Mouse (Mus musculus) R1 (cell line): ENCODE data around the gene Abca4.
"Not testable (repeated sequence)": the region's sequence is repeated elsewhere in the genome, so short reads cannot be mapped to it uniquely, and the experiment has no call there.

ENCODE experiments used
- DNase-seq: peaks from one replicate; pipeline ENCODE4 v3.0.0-alpha.2; 2018; ENCODE audit warnings: low read depth, low spot score

Gene Abca4

GRCm38 (mm10) chr3:122058439-122059198 is 14.4 kb downstream of the Abca4 start:
- no peak for DNase-seq

GRCm38 (mm10) chr3:122062586-122062985 is 18.3 kb downstream of the Abca4 start:
- DNase-seq: no peak

GRCm38 (mm10) chr3:122064556-122065410 is 20.5 kb downstream of the Abca4 start:
- no peak for DNase-seq

GRCm38 (mm10) chr3:122071769-122072168 is 27.5 kb downstream of the Abca4 start:
- DNase-seq: no peak

DNA sequence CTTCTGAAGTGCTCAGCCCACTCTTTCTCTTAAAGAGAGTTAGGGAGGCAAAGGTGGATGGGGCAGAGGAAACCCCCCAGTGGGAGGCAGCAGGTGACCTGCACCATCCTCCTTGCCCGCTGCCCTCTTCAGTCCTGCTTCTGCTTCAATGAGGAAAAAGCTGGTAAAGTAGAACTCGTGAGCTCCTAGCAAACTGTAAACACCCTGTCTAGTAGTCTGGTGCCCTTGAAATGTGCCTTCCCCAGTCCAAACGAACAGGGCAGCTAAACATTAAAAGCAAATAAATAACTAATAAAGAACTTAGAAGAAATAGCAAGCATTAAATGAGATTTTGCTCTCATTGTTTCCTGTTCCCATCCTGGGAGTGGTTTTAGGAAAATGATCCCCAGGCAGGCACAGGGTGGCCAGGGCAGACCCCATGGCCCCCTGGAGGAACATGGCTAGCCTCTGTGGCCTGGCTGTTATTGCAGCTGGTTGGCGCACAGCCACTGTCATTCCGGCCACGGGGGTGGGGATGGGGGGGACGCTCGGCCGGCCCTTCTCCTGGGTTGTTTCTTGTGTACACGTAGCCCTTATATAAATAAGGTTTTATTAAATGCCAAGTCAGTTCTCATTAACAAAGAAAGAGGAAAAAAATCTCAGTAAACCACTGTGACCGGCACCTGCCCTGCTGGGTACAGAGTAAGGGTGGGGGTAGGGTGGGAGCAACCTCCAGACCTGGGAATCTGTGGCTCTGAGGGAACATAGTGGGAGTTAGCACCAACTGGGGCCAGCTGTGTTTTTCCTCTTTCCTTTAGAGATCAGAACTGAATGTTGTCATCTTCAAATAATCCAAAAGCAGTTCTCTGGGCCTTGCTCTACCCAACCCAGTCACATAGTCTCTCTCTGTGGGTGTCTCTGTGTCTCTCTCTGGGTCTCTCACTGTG is 28.7 kb downstream of the Abca4 start:
- no peak for DNase-seq

DNA sequence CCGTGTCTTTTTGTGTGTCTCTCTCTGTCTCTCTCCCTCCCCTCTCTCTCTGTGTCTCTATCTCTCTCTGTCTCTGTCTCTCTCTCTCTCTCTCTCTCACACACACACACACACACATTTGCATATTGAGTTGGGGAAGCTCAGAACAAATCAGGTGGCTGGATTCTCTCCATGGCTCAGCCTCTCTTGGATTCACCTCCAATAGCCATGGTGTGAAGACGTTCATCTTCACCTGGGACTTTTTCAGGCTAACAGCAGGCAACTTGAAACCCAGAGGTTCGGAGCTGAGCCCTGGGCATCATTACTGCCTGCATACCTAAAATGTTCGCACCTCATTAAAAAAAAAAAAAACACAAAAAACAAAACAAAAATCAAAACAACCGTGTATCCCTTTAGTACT is 29.4 kb downstream of the Abca4 start:
- DNase-seq: no peak

DNA sequence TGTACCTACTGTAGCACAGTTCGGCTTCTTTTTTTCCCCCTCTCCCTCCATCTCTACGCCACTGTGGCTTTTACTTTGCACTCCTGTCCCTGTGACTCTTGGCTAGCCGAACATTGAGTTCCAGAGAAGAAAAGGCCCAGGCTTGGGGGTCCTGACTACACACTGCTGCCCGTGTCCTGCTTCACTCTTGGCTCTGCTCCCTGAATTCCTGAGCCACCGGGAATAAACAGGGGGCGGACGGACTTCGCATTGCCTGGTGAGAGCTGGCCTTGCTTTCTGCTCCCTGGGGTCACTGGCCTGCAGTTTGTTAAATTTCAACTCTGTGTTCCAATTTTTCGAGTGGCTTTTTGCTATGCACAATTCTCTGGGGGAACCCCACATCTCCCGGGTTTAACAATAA is 30.1 kb downstream of the Abca4 start:
- no peak for DNase-seq

- DNase-seq: peak; percentile 63
Measured at GRCm38 (mm10) chr3:122078141-122078540, 33.9 kb downstream of the Abca4 start.

- DNase-seq: no peak
Measured at GRCm38 (mm10) chr3:122079172-122079571, 34.9 kb downstream of the Abca4 start.

DNA sequence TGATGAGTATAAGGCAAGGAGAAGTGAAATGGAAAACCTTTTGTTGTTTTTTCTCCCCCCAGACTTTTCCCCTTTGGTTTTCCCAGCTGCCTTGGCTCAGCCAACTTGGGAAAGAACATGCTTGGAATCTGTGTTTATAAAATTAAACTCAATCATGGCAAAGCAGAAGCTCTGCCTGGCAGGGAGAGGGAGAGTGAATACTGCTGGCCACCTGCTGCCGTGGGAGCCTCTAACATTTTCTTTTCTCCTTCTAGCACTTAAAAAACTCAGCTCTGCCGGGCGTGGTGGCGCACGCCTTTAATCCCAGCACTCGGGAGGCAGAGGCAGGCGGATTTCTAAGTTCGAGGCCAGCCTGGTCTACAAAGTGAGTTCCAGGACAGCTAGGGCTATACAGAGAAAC is 37.4 kb downstream of the Abca4 start:
- not testable (repeated sequence) for DNase-seq

GRCm38 (mm10) chr3:122082338-122082737 is 38.1 kb downstream of the Abca4 start:
- DNase-seq: no peak

DNA sequence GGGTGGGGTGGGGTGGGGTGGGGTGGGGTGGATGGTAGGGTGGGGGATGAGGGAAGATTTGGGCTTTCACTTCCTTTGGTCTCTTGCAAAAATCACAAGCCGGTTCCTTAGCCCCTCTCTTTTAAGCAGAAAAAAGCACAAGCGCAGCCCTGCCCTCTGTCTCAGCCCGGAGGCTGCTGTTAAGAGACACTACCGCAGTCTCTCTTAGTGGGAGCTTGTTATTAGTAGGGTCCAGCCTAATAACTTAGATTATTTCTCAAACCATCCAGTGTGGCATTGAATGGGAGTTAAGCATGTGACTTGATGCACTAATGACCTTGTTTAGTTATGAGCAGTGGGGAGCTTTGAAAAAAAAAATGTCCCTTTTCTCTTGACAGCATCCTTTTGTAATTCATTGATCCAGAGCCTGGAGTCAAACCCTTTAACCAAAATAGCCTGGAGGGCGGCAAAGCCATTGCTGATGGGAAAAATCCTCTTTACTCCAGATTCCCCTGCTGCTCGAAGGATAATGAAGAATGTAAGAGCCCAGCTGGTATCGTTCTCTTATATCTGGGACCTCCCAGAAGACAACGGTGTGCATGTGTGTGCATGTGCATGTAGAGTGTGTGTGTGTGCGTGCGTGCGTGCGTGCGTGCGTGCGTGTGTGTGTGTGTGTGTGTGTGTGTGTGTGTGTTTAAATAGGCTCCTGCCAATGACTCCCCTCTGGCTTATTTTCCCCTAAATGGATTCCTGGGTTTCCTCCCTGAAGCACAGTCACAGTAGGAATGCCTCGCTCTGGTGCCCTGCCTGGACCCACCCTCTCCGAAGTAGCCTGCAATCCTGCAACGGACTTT is 41.1 kb downstream of the Abca4 start:
- peak; percentile 68 for DNase-seq

DNA sequence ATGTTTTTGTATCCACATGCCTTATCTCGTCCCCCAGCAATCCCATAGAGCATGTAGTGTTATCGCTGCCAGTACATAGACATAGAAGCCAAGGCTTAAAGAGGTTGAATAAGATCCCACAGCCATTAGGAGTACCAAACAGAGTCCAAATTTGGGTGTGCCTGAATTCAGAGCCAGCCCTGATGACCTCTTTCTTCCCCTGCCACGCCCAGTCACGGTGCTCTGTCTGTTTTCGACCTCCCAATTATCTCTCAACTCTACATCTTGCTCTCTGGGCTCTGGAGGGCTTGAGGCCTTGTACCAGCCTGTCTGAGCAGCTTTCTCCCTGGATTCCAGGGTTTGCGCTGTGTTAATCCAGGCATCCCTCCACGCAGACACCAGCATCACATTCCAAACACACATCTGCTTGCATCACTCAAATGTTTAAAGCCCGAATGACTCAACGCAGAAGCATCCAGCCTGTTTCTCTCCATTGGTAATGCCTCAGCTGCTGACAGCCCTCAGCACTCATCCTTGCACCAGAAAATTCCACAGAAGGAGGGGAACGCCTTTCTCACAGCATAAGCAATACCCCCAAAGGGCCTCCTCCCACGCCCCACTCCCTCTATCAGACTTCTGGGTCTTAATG is 43.9 kb downstream of the Abca4 start:
- DNase-seq: peak; percentile 52

- no peak for DNase-seq
Measured at GRCm38 (mm10) chr3:122090338-122090737, 46.1 kb downstream of the Abca4 start.

- DNase-seq: no peak
Measured at GRCm38 (mm10) chr3:122099713-122100112, 55.5 kb downstream of the Abca4 start.

- no peak for DNase-seq
Measured at GRCm38 (mm10) chr3:122102091-122102490, 57.8 kb downstream of the Abca4 start.

DNA sequence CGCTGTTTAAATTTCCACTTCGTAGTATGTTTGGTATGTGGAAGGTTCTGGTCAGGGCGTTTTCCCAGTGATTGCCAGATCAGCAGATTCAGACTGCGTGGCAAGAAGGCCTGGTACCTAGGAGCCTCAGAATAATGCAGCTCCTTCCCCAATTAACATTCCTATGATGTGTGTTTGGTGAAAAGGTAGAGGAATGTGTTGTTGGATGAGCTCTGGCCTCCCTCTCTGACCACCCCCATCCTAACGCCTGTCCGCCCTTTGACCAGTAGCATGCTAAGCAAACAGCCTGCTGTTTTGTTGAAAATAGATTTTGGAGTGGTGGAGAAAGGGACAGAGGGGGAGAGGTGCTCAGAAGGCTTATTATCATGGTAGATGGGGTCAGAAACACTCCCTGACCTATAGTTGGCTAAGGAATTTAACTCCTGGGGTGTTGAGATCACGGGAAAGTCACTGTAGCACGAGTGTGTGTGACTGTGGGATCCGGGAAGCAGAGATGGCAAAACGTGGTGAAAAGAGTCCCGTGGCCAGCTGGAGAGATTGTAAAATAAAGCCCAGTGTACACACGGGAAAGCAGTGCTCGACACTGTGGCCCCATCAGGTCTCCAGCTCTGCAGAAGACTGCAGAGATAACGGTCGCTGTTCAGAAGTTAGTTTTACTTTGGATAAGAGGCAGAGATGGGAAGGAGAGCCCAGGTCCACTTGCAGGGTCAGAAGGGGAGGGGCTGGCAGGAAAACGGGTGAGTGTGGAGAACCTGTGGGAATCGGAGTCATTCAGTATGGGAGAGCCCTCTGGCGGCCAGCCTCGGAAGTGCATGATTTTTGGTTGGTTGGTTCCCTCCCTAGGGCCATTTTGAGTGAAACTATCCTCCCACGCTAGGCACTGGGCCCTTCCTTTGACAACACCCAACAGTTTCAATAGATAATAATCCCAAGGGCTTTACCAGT is 59.9 kb downstream of the Abca4 start:
- peak; percentile 90 for DNase-seq

GRCm38 (mm10) chr3:122106920-122107319 is 62.7 kb downstream of the Abca4 start:
- DNase-seq: peak; percentile 42

DNA sequence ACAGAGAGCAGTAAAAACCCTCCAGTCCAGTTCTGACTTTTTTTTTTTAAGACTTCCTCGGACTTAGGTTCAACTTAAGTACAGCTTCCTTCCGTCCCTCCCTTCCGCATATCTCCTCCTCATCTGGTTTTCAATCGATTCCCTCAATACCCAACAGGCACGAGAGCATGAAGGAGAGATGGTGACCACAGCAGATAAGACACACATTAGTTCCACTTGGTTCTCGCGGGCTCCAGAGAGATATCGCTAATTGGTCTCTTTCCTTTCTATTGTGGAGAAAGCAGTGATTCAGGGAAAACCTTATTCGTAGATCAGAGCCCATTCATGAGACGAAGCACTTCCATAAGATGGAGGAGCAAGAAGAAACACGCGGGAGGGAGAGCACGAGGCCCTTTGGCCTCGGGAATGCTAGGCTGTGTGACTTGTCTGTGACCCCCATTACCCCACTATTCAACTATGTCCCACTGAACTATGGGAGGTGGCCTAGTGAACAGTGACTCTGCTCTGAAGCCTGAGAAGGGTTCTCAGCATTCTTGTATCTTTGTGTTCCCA is 63.5 kb downstream of the Abca4 start:
- DNase-seq: no peak
